Mouse (Mus musculus): ENCODE measurements around the gene Hspbap1. TPM values are rescaled to one million over a fixed set of nuclear protein-coding genes. Genes with fewer than 3 reads are reported as not detected.

Hspbap1 gene
- polyA plus RNA-seq, 1 experiment from 2014 or later: 20.2 TPM

GRCm38 (mm10) chr16:35768469-35768784 is 1.7 kb upstream of the Hspbap1 start:
- H3K36me3 ChIP-seq (replicated peaks): no peaks in the 10 kb centered on the region
- H3K27me3 ChIP-seq: no peaks in the 10 kb centered on the region
- WGBS: 27% methylated on average over 6 of the region's 6 CpGs
- peak overlapping the region; percentile 91 for H3K4me3 ChIP-seq (replicated peaks)
- peak overlapping the region; percentile 95 for H3K9ac ChIP-seq
- peak overlapping the region; percentile 72 for H3K4me2 ChIP-seq
- H3K4me1 ChIP-seq: peaks cover 36% of the 10 kb centered on the region
- ATAC-seq (ENCODE audit: low FRiP score): no peak; the same call in 1 of the 2 replicates
- H3K27ac ChIP-seq: no peak overlapping the region
- H3K9me3 ChIP-seq: no peaks in the 10 kb centered on the region

GRCm38 (mm10) chr16:35768785-35769642 is 1.2 kb upstream of the Hspbap1 start, which contains the start of gene Dirc2:
TSS of gene Dirc2 (minus strand) at chr16:35769356.
- WGBS: under 1% methylated on average over 60 of the region's 78 CpGs
- Histone ChIP-seq H3K9me3 (no peaks in the 10 kb centered on the region), H3K9ac (peak within 1 kb of the TSS; percentile 95), H3K27me3 (no peaks in the 10 kb centered on the region), H3K4me3 (replicated peaks) (peak within 1 kb of the TSS; percentile 91), H3K27ac (peak within 1 kb of the TSS; percentile 73), H3K36me3 (replicated peaks) (no peaks in the 10 kb centered on the region), H3K4me2 (peak within 1 kb of the TSS; percentile 72), H3K4me1 (peaks cover 36% of the 10 kb centered on the region)
- ATAC-seq (ENCODE audit: low FRiP score): peak; percentile 91

DNA sequence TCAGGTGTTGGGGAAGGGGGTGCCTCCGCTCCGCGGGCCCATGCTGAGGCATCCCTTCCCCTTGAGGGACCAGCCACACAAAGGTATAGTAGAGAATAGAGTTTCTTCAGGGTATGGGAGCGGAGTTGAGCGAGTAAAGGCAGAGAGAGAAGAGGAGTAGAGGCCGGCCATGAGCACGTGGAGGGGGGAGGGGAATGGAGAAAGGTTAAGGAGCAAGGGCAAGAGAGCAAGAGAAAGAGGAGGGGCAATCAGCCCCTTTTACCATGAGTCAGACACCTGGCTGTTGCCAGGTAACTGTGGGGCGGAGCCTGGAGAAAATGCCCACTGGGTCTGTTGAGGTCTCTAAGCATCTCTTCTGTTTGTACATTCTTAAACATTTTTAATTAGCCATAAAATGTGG is 966 bp downstream of the Hspbap1 start:
- no peaks in the 10 kb centered on the region for H3K36me3 ChIP-seq (replicated peaks)
- no peak overlapping the region for H3K27ac ChIP-seq
- peak overlapping the region; percentile 72 for H3K4me2 ChIP-seq
- H3K9me3 ChIP-seq: no peaks in the 10 kb centered on the region
- peak overlapping the region; percentile 33; the same call in 1 of the 2 replicates for H3K9ac ChIP-seq
- ATAC-seq (ENCODE audit: low FRiP score): no peak
- peak overlapping the region; percentile 91 for H3K4me3 ChIP-seq (replicated peaks)
- 15% methylated on average over 8 of the region's 8 CpGs for WGBS
- H3K4me1 ChIP-seq: peaks cover 36% of the 10 kb centered on the region
- no peaks in the 10 kb centered on the region for H3K27me3 ChIP-seq

- 84% methylated on average over 5 of the region's 5 CpGs for WGBS
- peak overlapping the region; percentile 72; the same call in 1 of the 2 replicates for H3K4me2 ChIP-seq
- H3K36me3 ChIP-seq (replicated peaks): no peaks in the 10 kb centered on the region
Measured at GRCm38 (mm10) chr16:35771606-35772005, 1.4 kb downstream of the Hspbap1 start.

DNA sequence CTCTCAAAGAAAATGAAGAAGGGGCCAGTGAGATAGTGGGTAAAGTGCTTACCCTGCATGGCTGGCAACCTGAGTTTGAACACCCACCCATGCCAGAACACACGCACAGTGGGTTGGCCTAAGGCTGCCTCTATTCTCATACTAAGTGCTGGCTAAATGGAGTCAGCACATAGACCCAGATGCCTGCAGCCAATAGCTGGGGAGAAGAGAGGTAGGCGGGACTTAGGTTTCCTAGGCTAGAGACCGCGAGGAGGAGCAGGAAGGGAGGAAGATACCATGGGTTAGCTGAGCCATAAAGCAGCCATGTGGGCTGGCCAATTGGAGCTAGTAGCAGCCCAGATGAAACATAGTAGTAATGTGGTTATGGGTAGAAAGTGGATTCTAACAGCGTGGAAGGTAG is 2.4 kb downstream of the Hspbap1 start:
- peaks cover 32% of the 10 kb centered on the region for H3K4me1 ChIP-seq
- WGBS: 87% methylated on average over 5 of the region's 5 CpGs
- ATAC-seq (ENCODE audit: low FRiP score): no peak

More at GRCm38 (mm10) chr16:35771606-35772005, 1.4 kb downstream of the Hspbap1 start:
- no peak overlapping the region for H3K9ac ChIP-seq
- H3K9me3 ChIP-seq: no peaks in the 10 kb centered on the region
- H3K4me1 ChIP-seq: peaks cover 36% of the 10 kb centered on the region
- no peak overlapping the region for H3K4me3 ChIP-seq (replicated peaks)
- ATAC-seq (ENCODE audit: low FRiP score): no peak
- H3K27me3 ChIP-seq: no peaks in the 10 kb centered on the region
- H3K27ac ChIP-seq: no peak overlapping the region

DNA sequence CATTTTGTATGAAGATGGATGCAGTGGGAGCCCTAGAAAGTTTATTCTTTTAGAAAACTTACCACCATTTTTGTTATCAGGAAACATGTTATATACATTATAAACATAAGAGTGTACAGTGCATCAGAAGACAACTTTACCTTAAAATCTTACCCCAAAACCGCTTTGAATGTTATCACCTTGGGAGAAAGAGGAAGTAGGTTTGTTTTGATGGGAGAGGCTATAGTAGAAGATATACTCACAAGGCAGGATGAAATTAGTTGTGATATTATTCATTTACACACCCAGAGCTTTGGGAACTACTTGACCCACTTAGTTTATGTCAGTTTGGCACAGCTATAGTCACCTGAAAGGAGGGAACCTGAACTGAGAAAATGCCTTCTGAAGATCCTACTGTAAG is 5.7 kb downstream of the Hspbap1 start:
- Histone ChIP-seq H3K36me3 (replicated peaks) (no peaks in the 10 kb centered on the region), H3K27me3 (no peaks in the 10 kb centered on the region), H3K9ac (no peak overlapping the region), H3K4me3 (replicated peaks) (no peak overlapping the region), H3K4me1 (peaks cover 9% of the 10 kb centered on the region), H3K27ac (no peak overlapping the region), H3K9me3 (no peaks in the 10 kb centered on the region), H3K4me2 (no peak overlapping the region)
- ATAC-seq (ENCODE audit: low FRiP score): no peak
- WGBS: 88% methylated on average over 1 of the region's 1 CpGs

More for the DNA sequence above, 2.4 kb downstream of the Hspbap1 start:
- no peaks in the 10 kb centered on the region for H3K9me3 ChIP-seq
- no peak overlapping the region for H3K4me3 ChIP-seq (replicated peaks)
- H3K27me3 ChIP-seq: no peaks in the 10 kb centered on the region
- H3K9ac ChIP-seq: no peak overlapping the region
- no peaks in the 10 kb centered on the region for H3K36me3 ChIP-seq (replicated peaks)
- no peak overlapping the region for H3K4me2 ChIP-seq
- H3K27ac ChIP-seq: no peak overlapping the region

GRCm38 (mm10) chr16:35776737-35777136 is 6.6 kb downstream of the Hspbap1 start:
- no peak for ATAC-seq (ENCODE audit: low FRiP score)
- no peaks in the 10 kb centered on the region for H3K9me3 ChIP-seq
- H3K27me3 ChIP-seq: no peaks in the 10 kb centered on the region
- no peak overlapping the region for H3K9ac ChIP-seq
- WGBS: 93% methylated on average over 7 of the region's 7 CpGs
- H3K4me3 ChIP-seq (replicated peaks): no peak overlapping the region
- no peak overlapping the region for H3K4me2 ChIP-seq
- no peak overlapping the region for H3K27ac ChIP-seq
- H3K36me3 ChIP-seq (replicated peaks): no peaks in the 10 kb centered on the region
- H3K4me1 ChIP-seq: peaks cover under 1% of the 10 kb centered on the region

DNA sequence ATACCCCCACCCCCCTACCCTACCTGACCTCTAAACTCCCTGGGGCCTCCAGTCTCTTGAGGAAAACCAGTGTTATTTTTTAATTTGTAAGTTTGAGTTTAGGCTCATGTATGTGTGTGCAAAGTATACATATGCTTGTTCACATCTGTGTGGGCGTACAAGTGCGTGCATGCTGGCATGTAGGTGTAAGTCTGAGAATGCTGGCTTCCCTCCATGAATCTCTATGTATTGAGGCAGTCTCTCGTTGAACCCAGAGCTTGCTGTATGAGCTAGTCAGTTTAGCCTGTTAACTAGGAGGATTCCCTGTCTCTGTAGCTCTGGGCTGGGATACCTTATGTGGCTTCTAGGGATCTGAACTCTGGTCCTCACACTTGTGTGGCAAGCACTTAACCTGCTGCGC is 7.6 kb downstream of the Hspbap1 start:
- no peaks in the 10 kb centered on the region for H3K4me1 ChIP-seq
- H3K9me3 ChIP-seq: no peaks in the 10 kb centered on the region
- H3K36me3 ChIP-seq (replicated peaks): no peaks in the 10 kb centered on the region
- WGBS: 98% methylated on average over 4 of the region's 4 CpGs
- ATAC-seq (ENCODE audit: low FRiP score): no peak
- H3K4me2 ChIP-seq: no peak overlapping the region
- H3K4me3 ChIP-seq (replicated peaks): no peak overlapping the region
- no peak overlapping the region for H3K9ac ChIP-seq
- no peak overlapping the region for H3K27ac ChIP-seq
- H3K27me3 ChIP-seq: no peaks in the 10 kb centered on the region

- no peaks in the 10 kb centered on the region for H3K27me3 ChIP-seq
- no peak overlapping the region for H3K4me3 ChIP-seq (replicated peaks)
- WGBS: 61% methylated on average over 7 of the region's 7 CpGs
- H3K36me3 ChIP-seq (replicated peaks): no peaks in the 10 kb centered on the region
- no peaks in the 10 kb centered on the region for H3K4me1 ChIP-seq
- ATAC-seq (ENCODE audit: low FRiP score): no peak
- no peak overlapping the region for H3K4me2 ChIP-seq
- H3K9ac ChIP-seq: no peak overlapping the region
- H3K27ac ChIP-seq: no peak overlapping the region
- no peaks in the 10 kb centered on the region for H3K9me3 ChIP-seq
Measured at GRCm38 (mm10) chr16:35779681-35780080, 9.5 kb downstream of the Hspbap1 start.

DNA sequence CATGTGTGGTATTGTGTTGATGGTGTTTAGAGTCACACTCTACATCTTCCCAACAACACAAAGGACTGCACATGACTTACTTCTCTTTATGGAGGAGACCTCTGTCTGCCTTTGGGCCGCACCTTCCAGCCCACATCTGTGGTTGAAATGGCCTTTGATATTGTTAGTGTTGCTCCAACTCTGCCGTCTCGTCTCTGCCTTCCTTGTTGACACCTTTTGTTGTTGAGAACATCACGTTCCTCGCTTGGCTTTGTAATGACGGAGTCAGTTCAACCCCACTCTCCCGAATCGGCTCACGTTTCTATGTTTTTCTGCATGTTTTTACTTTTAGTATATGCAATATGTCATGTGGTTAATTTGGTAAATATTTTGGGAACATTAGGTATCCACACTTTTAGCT is 10.9 kb downstream of the Hspbap1 start:
- Histone ChIP-seq H3K4me1 (no peaks in the 10 kb centered on the region), H3K9me3 (no peaks in the 10 kb centered on the region), H3K27me3 (no peaks in the 10 kb centered on the region), H3K27ac (no peak overlapping the region), H3K9ac (no peak overlapping the region), H3K4me3 (replicated peaks) (no peak overlapping the region), H3K36me3 (replicated peaks) (no peaks in the 10 kb centered on the region), H3K4me2 (no peak overlapping the region)
- 93% methylated on average over 9 of the region's 9 CpGs for WGBS
- no peak for ATAC-seq (ENCODE audit: low FRiP score)

GRCm38 (mm10) chr16:35781651-35782050 is 11.5 kb downstream of the Hspbap1 start:
- no peak overlapping the region for H3K27ac ChIP-seq
- no peaks in the 10 kb centered on the region for H3K4me1 ChIP-seq
- H3K9ac ChIP-seq: no peak overlapping the region
- H3K4me2 ChIP-seq: no peak overlapping the region
- no peaks in the 10 kb centered on the region for H3K27me3 ChIP-seq
- no peaks in the 10 kb centered on the region for H3K9me3 ChIP-seq
- H3K4me3 ChIP-seq (replicated peaks): no peak overlapping the region
- WGBS: 84% methylated on average over 5 of the region's 5 CpGs
- ATAC-seq (ENCODE audit: low FRiP score): no peak
- H3K36me3 ChIP-seq (replicated peaks): no peaks in the 10 kb centered on the region

- Histone ChIP-seq H3K4me1 (peaks cover 8% of the 10 kb centered on the region), H3K27ac (no peak overlapping the region), H3K36me3 (replicated peaks) (no peaks in the 10 kb centered on the region), H3K9ac (no peak overlapping the region), H3K4me2 (no peak overlapping the region), H3K27me3 (no peaks in the 10 kb centered on the region), H3K4me3 (replicated peaks) (no peak overlapping the region), H3K9me3 (no peaks in the 10 kb centered on the region)
- 85% methylated on average over 13 of the region's 13 CpGs for WGBS
- ATAC-seq (ENCODE audit: low FRiP score): no peak
Measured at GRCm38 (mm10) chr16:35782451-35783206, 12.5 kb downstream of the Hspbap1 start.

Measured in forebrain, embryonic 12.5 days (tissue).